Mouse (Mus musculus) stomach, adult 2 months (tissue): ENCODE data around the gene Yif1b. TPM values are rescaled to one million over a fixed set of nuclear protein-coding genes. Genes with fewer than 3 reads are reported as not detected.

Source experiments
- polyA plus RNA-seq: library from polyadenylated mRNA; depleted of rRNA; stranded (reverse); fragments of >200 nt; gene quantifications from 2 replicates; pipeline ENCODE4 v1.2.3, GENCODE M21; 2012; rRNA removed

Gene Yif1b
- polyA plus RNA-seq, result 69.2 and 106 TPM in 2 replicates

GRCm38 (mm10) chr7:29238019-29238967 lies at the start of gene Yif1b:
Gene Yif1b, plus strand, starts transcription at chr7:29238329.

GRCm38 (mm10) chr7:29213675-29214082 lies 24.4 kb upstream of the Yif1b start, which contains the start of gene Catsperg1:
Gene Catsperg1, minus strand, starts transcription at chr7:29214035.

GRCm38 (mm10) chr7:29232247-29233013 lies 5.7 kb upstream of the Yif1b start, which contains the start of gene Kcnk6:
Gene Kcnk6, minus strand, starts transcription at chr7:29232515.

GRCm38 (mm10) chr7:29248261-29248841 lies 10.2 kb downstream of the Yif1b start, which contains the start of gene 2200002D01Rik:
Gene 2200002D01Rik, minus strand, starts transcription at chr7:29248466.

GRCm38 (mm10) chr7:29281201-29282073 lies 43.3 kb downstream of the Yif1b start, which contains the start of gene Spint2:
Gene Spint2, minus strand, starts transcription at chr7:29281912.

GRCm38 (mm10) chr7:29288942-29289638 lies 51.0 kb downstream of the Yif1b start, which contains the start of gene Ppp1r14a:
Gene Ppp1r14a, plus strand, starts transcription at chr7:29289308.

Other genes with a start within 250 kb of the Yif1b start
- gene Ryr1, start 113.2 kb upstream of the Yif1b start, polyA plus RNA-seq, result 2.1 and 2.3 TPM in 2 replicates
- gene Rasgrp4, start 103.5 kb upstream of the Yif1b start, polyA plus RNA-seq, result 1.7 and 2.1 TPM in 2 replicates
- 23.6 and 35.1 TPM in 2 replicates for gene Fam98c, start 82.1 kb upstream of the Yif1b start, polyA plus RNA-seq
- gene Ggn, start 68.1 kb upstream of the Yif1b start, polyA plus RNA-seq, result 0.84 and 1.0 TPM in 2 replicates
- 1.9 and 2.1 TPM in 2 replicates for gene Spred3, start 67.9 kb upstream of the Yif1b start, polyA plus RNA-seq
- gene Psmd8, start 57.6 kb upstream of the Yif1b start, polyA plus RNA-seq, result 58.0 and 58.4 TPM in 2 replicates
- 0.23 and 0.53 TPM in 2 replicates for gene Catsperg1, start 24.3 kb upstream of the Yif1b start, polyA plus RNA-seq
- 42.1 and 45.1 TPM in 2 replicates for gene Kcnk6, start 5.8 kb upstream of the Yif1b start, polyA plus RNA-seq
- gene 2200002D01Rik, start 10.1 kb downstream of the Yif1b start, polyA plus RNA-seq, result 51.1 and 60.9 TPM in 2 replicates
- gene Spint2, start 43.6 kb downstream of the Yif1b start, polyA plus RNA-seq, result 427 and 890 TPM in 2 replicates
- 18.9 and 33.1 TPM in 2 replicates for gene Ppp1r14a, start 51.0 kb downstream of the Yif1b start, polyA plus RNA-seq
- 0.30 and 0.56 TPM in 2 replicates for gene Dpf1, start 65.6 kb downstream of the Yif1b start, polyA plus RNA-seq